In genomic region chr4:136680641-136681040, GRCm38 (mm10) we compare ENCODE assay signal across 23 mouse cellular contexts. TPM values are rescaled to one million over a fixed set of nuclear protein-coding genes. Genes with fewer than 3 reads are reported as not detected.
A peak's percentile ranks its signal among the peaks of the same experiment; 100 is the strongest.
DNase-seq lines count a peak whose midpoint lies in the region; ATAC-seq lines count a peak whose summit lies in the region.
"Had no signal": no experiment of that assay in that cellular context is flagged by ENCODE, and none has a peak within 500 bp of the region (broad histone marks: within the 10 kb centered on the region; RNA-seq: fewer than 3 reads in every experiment).

No protein-coding gene starts in this region.

- H3K27me3 ChIP-seq in midbrain, embryonic 10.5 days (ENCODE audit: low read depth, poor library complexity, severe bottlenecking), result no peaks in the 10 kb centered on the region
- no peaks in the 10 kb centered on the region for H3K27me3 ChIP-seq in midbrain, embryonic 16.5 days (ENCODE audit: control insufficient read depth, insufficient read depth, low read depth, low read length)
- no peaks in the 10 kb centered on the region for H3K27me3 ChIP-seq in embryonic facial prominence, embryonic 15.5 days

- peaks cover 55% of the 10 kb centered on the region for H3K4me1 ChIP-seq in midbrain, embryonic 10.5 days
- H3K4me1 ChIP-seq in midbrain, embryonic 16.5 days (ENCODE audit: control insufficient read depth, insufficient read depth, low read length), result no peaks in the 10 kb centered on the region
- H3K4me1 ChIP-seq in embryonic facial prominence, embryonic 15.5 days, result peaks cover 28% of the 10 kb centered on the region

- H3K36me3 ChIP-seq in midbrain, embryonic 10.5 days, result peaks cover 82% of the 10 kb centered on the region
- H3K36me3 ChIP-seq in midbrain, embryonic 16.5 days (ENCODE audit: control insufficient read depth, insufficient read depth, low read length), result 0 out of 2 replicates have a peak, but pooled peaks cover 7% of the 10 kb centered on the region
- 0 out of 2 replicates have a peak, but pooled peaks cover 4% of the 10 kb centered on the region for H3K36me3 ChIP-seq in embryonic facial prominence, embryonic 15.5 days
- H3K36me3 ChIP-seq: G1E had no signal

- no peaks in the 10 kb centered on the region for H3K9me3 ChIP-seq in midbrain, embryonic 10.5 days (replicated peaks)
- no peaks in the 10 kb centered on the region for H3K9me3 ChIP-seq in midbrain, embryonic 16.5 days (replicated peaks; ENCODE audit: control insufficient read depth, low read length, poor library complexity, severe bottlenecking)
- H3K9me3 ChIP-seq in embryonic facial prominence, embryonic 15.5 days (replicated peaks), result no peaks in the 10 kb centered on the region
- H3K9me3 ChIP-seq: G1E had no signal

- DNase-seq in embryo, embryonic 11 days, result peak; percentile 34
- DNase-seq in embryo, embryonic 9.5 days (ENCODE audit: extremely low spot score), result no peak
- DNase-seq in midbrain, embryonic 10.5 days (ENCODE audit: low spot score), result no peak
- peak; percentile 78 for DNase-seq in ZHBTc4 (ENCODE audit: low read depth, low spot score)
- no peak for DNase-seq in lung, postnatal 4 days
- DNase-seq in cerebellum, adult 8-10 months, result no peak
- DNase-seq: adrenal gland, adult 2 months; cerebellum, adult 11 months; cerebellum, postnatal 36 days; gastrocnemius, postnatal 14 days; heart, postnatal 10 days; kidney, adult 8-10 months; kidney, postnatal 25 days; lung, adult 2 months; right cerebral cortex, adult 18-20 months; thymus, postnatal 4 days had no signal

- no peak overlapping the region for H3K9ac ChIP-seq in midbrain, embryonic 16.5 days (ENCODE audit: low read depth, low read length)
- H3K9ac ChIP-seq in embryonic facial prominence, embryonic 15.5 days, result no peak overlapping the region

- no peak overlapping the region for H3K4me2 ChIP-seq in midbrain, embryonic 16.5 days (ENCODE audit: low read length)
- no peak overlapping the region for H3K4me2 ChIP-seq in embryonic facial prominence, embryonic 15.5 days (replicated peaks)

- WGBS in midbrain, embryonic 10.5 days, result 89% methylated on average over 14 of the region's 14 CpGs
- 76% methylated on average over 14 of the region's 14 CpGs for WGBS in midbrain, embryonic 16.5 days
- WGBS in embryonic facial prominence, embryonic 15.5 days, result 32% methylated on average over 14 of the region's 14 CpGs

- peak overlapping the region; percentile 57; the same call in 1 of the 2 replicates for H3K27ac ChIP-seq in midbrain, embryonic 10.5 days (replicated peaks)
- H3K27ac ChIP-seq in midbrain, embryonic 16.5 days (ENCODE audit: low read length), result no peak overlapping the region
- H3K27ac ChIP-seq in embryonic facial prominence, embryonic 15.5 days (replicated peaks), result peak overlapping the region; percentile 17; the same call in 1 of the 2 replicates
- H3K27ac ChIP-seq: left cerebral cortex, adult 2 months; macrophage had no signal

- no peak overlapping the region for H3K4me3 ChIP-seq in midbrain, embryonic 10.5 days
- no peak overlapping the region for H3K4me3 ChIP-seq in midbrain, embryonic 16.5 days (ENCODE audit: low read depth, low read length)
- H3K4me3 ChIP-seq in embryonic facial prominence, embryonic 15.5 days (replicated peaks), result no peak overlapping the region
- H3K4me3 ChIP-seq: left cerebral cortex, adult 2 months had no signal

- no peak for ATAC-seq in midbrain, embryonic 16.5 days
- ATAC-seq in embryonic facial prominence, embryonic 15.5 days (ENCODE audit: insufficient number of reproducible peaks, low FRiP score, low TSS enrichment, low read depth), result no peak
- ATAC-seq: CD4-positive, CD25-positive, alpha-beta regulatory T cell, adult 4 months had no signal

RNA-seq across cellular contexts. Expression of gene Lactbl1, which starts 58.2 kb away (rescaled TPM):
- polyA plus RNA-seq in midbrain, embryonic 10.5 days (2016; fragmentation: Nextera tagmentation; extraction: Ambion mirVana), result 0.06 TPM in 1 of 2 replicates, not detected in the other
- 0.06 and 0.08 TPM in 2 replicates for polyA plus RNA-seq in midbrain, embryonic 16.5 days (2015; fragmentation: Nextera tagmentation; extraction: Ambion mirVana)
- 0.05 TPM in 1 of 2 replicates, not detected in the other for polyA plus RNA-seq in embryonic facial prominence, embryonic 15.5 days (2015; fragmentation: Nextera tagmentation; extraction: Ambion mirVana)
- polyA plus RNA-seq: adrenal gland, adult 2 months; liver, adult 2 months; macrophage had no signal

Comparison
In these comparisons a context has a peak if more than half of its experiments do, and no peak if none do; other contexts are left out.
1. DNase-seq: peak in embryo, embryonic 11 days (single experiment) and ZHBTc4 (single experiment); none in embryo, embryonic 9.5 days (single experiment), midbrain, embryonic 10.5 days (single experiment), lung, postnatal 4 days (0 of 2) and cerebellum, adult 8-10 months (single experiment).